8 mouse cellular contexts compared by ENCODE assay signal in genomic region chr17:25133275-25133698, GRCm38 (mm10). TPM values are rescaled to one million over a fixed set of nuclear protein-coding genes. Genes with fewer than 3 reads are reported as not detected.
DNase-seq lines count a peak whose midpoint lies in the region; ATAC-seq lines count a peak whose summit lies in the region.

Gene Clcn7 (plus strand): TSS chr17:25133391.

- 0% methylated on average over 38 of the region's 40 CpGs for WGBS in hindbrain, embryonic 15.5 days

- no peaks in the 10 kb centered on the region for H3K9me3 ChIP-seq in hindbrain, embryonic 15.5 days

- peaks cover 23% of the 10 kb centered on the region for H3K4me1 ChIP-seq in hindbrain, embryonic 15.5 days (replicated peaks)

- H3K36me3 ChIP-seq in hindbrain, embryonic 15.5 days = peaks cover 5% of the 10 kb centered on the region; the same call in 1 of the 2 replicates

- peak; percentile 93 for ATAC-seq in hindbrain, embryonic 15.5 days (ENCODE audit: low FRiP score, low read depth)

- H3K9ac ChIP-seq in hindbrain, embryonic 15.5 days = peak within 1 kb of the TSS; percentile 78

- DNase-seq in R1 (ENCODE audit: low read depth, low spot score) = peak; percentile 92
- DNase-seq in cerebellum, postnatal 25 days = peak; percentile 96 to 97
- peak; percentile 96 to 98 for DNase-seq in frontal cortex, postnatal 36 days (ENCODE audit: low spot score in 2 of 2)
- peak; percentile 88 for DNase-seq in left cerebral cortex, adult 11 months (ENCODE audit: low spot score)
- DNase-seq in lung, postnatal 4 days = peak; percentile 92 to 93
- peak; percentile 82 for DNase-seq in retina, postnatal 7 days (ENCODE audit: low read depth, low spot score)
- DNase-seq in urinary bladder, adult 2 months (ENCODE audit: low spot score) = peak; percentile 87

- peak within 1 kb of the TSS; percentile 56 for H3K27ac ChIP-seq in hindbrain, embryonic 15.5 days (replicated peaks)

- H3K4me2 ChIP-seq in hindbrain, embryonic 15.5 days = peak within 1 kb of the TSS; percentile 69

- peak within 1 kb of the TSS; percentile 93 for H3K4me3 ChIP-seq in hindbrain, embryonic 15.5 days

- H3K27me3 ChIP-seq in hindbrain, embryonic 15.5 days = no peaks in the 10 kb centered on the region

RNA-seq across cellular contexts. Expression of gene Clcn7, which starts in this region (rescaled TPM):
- 29.4 and 32.2 TPM in 2 replicates for polyA plus RNA-seq in hindbrain, embryonic 15.5 days (2015; fragmentation: Nextera tagmentation; extraction: Ambion mirVana)
- 34.2 and 35.0 TPM in 2 replicates for polyA plus RNA-seq in urinary bladder, adult 2 months (2012; rRNA removed)

Comparison
In these comparisons a context has a peak if more than half of its experiments do, and no peak if none do; other contexts are left out.
1. Peak in every context shown above with its lines: DNase-seq, ATAC-seq, H3K4me3 ChIP-seq and H3K27ac ChIP-seq.